Mouse (Mus musculus): ENCODE results near the gene Cys1. TPM values are rescaled to one million over a fixed set of nuclear protein-coding genes. Genes with fewer than 3 reads are reported as not detected.

Cys1 gene
- polyA plus RNA-seq, 1 experiment from 2014 or later = 0.40 TPM

GRCm38 (mm10) chr12:24686696-24687346 is 5.2 kb upstream of the Cys1 start:
- DNase-seq (ENCODE audit: extremely low spot score, low spot score) = no peak
- no peak overlapping the region for H3K27ac ChIP-seq
- H3K9me3 ChIP-seq = no peaks in the 10 kb centered on the region
- no peak overlapping the region for H3K4me3 ChIP-seq
- WGBS = 76% methylated on average over 11 of the region's 11 CpGs
- H3K36me3 ChIP-seq (replicated peaks) = no peaks in the 10 kb centered on the region
- H3K27me3 ChIP-seq (ENCODE audit: poor library complexity, severe bottlenecking) = peaks cover 43% of the 10 kb centered on the region
- H3K4me1 ChIP-seq = peaks cover 4% of the 10 kb centered on the region

DNA sequence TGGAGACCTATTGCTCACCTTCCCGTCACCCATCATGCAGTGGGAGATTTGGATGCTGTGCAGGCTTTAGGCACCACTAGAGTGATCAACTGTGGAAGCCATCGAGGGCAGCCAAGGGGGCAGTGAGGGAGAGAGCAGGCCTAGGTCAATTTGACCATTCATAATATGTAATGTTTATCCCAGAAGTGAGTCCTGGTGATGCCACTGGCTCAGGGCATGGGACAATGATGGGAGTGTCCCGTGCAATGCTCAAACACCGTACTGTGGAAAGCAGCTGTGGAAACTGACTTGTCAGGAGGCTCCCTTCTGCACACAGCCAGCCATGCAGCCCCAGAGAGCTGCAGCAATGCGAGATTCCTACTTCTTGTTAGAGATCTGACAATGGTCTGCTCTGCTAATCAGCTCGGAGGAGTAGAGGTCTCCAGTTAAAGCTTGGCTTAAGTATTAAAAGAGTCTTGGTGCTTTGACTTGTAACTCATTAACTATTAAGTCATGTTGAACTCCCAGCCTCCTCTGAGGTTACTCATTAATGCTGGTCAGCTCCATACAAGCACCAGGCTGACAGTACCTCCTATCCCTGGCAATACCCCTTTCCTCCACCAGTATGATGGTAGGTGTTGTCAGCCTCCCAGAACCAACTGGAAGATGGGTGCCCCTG is 4.6 kb upstream of the Cys1 start:
- Histone ChIP-seq H3K27me3 (ENCODE audit: poor library complexity, severe bottlenecking) (peaks cover 50% of the 10 kb centered on the region), H3K9me3 (no peaks in the 10 kb centered on the region), H3K4me3 (no peak overlapping the region), H3K27ac (no peak overlapping the region), H3K36me3 (replicated peaks) (no peaks in the 10 kb centered on the region), H3K4me1 (peaks cover 10% of the 10 kb centered on the region)
- DNase-seq (ENCODE audit: extremely low spot score, low spot score) = no peak
- WGBS = 78% methylated on average over 6 of the region's 6 CpGs

- Histone ChIP-seq H3K27ac (no peak overlapping the region), H3K4me1 (peaks cover 22% of the 10 kb centered on the region), H3K4me3 (no peak overlapping the region), H3K9me3 (no peaks in the 10 kb centered on the region), H3K36me3 (replicated peaks) (no peaks in the 10 kb centered on the region), H3K27me3 (ENCODE audit: poor library complexity, severe bottlenecking) (peaks cover 77% of the 10 kb centered on the region)
- 71% methylated on average over 7 of the region's 7 CpGs for WGBS
- DNase-seq (ENCODE audit: extremely low spot score, low spot score) = no peak
Measured at GRCm38 (mm10) chr12:24683461-24683860, 1.8 kb upstream of the Cys1 start.

DNA sequence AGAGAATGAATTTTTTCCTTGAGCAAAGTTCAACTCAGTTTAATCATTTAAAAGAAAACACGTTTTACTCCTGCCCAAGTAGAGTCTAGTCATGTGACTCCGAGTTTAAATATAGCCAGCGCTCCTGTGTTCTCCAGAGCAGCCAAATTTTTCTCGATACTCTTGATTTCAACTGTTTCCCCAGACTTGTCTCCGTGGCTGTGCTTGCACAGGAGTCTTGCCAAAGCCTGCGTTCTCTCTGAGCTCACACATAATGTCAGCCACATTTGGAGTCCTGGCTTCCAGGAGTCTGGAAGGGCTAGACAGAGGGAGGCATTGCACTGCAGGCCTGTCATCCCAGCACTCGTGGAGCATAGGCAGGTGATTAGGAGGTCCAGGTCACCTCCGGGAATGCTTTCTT is 950 bp upstream of the Cys1 start:
- Histone ChIP-seq H3K4me1 (peaks cover 22% of the 10 kb centered on the region), H3K27ac (no peak overlapping the region), H3K4me3 (no peak overlapping the region), H3K9me3 (no peaks in the 10 kb centered on the region), H3K27me3 (ENCODE audit: poor library complexity, severe bottlenecking) (peaks cover 78% of the 10 kb centered on the region), H3K36me3 (replicated peaks) (no peaks in the 10 kb centered on the region)
- WGBS = 55% methylated on average over 8 of the region's 8 CpGs
- no peak for DNase-seq (ENCODE audit: extremely low spot score, low spot score)

- Histone ChIP-seq H3K36me3 (replicated peaks) (no peaks in the 10 kb centered on the region), H3K27ac (peak overlapping the region; percentile 80), H3K27me3 (ENCODE audit: poor library complexity, severe bottlenecking) (peaks cover 71% of the 10 kb centered on the region), H3K4me1 (peaks cover 22% of the 10 kb centered on the region), H3K9me3 (no peaks in the 10 kb centered on the region), H3K4me3 (peak overlapping the region; percentile 72)
- 2% methylated on average over 60 of the region's 61 CpGs for WGBS
- peak; percentile 49 for DNase-seq (ENCODE audit: extremely low spot score, low spot score)
Measured at GRCm38 (mm10) chr12:24680492-24681285, 924 bp downstream of the Cys1 start.

DNA sequence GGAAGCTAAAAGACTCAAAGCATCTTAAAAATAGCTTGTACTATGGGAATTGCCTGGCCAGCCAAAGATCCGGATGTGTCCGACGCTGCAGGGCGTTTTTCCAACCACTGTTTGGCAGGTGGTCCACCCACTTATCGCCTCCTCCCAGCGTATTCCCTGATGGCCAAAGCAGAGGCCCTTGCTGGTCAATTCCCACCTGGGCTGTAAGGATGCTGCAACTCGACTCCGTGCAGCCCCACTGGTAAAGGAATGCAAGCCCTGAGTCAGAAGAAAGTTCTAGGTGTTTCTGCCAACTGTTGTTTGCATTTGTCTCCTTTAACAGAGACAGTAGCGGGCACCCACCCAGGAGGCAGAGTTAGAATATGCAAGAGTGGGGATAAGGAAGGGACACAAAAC is 1.5 kb downstream of the Cys1 start:
- H3K4me3 ChIP-seq = peak overlapping the region; percentile 72
- H3K9me3 ChIP-seq = no peaks in the 10 kb centered on the region
- H3K36me3 ChIP-seq (replicated peaks) = no peaks in the 10 kb centered on the region
- H3K27me3 ChIP-seq (ENCODE audit: poor library complexity, severe bottlenecking) = peaks cover 67% of the 10 kb centered on the region
- H3K4me1 ChIP-seq = peaks cover 22% of the 10 kb centered on the region
- no peak for DNase-seq (ENCODE audit: extremely low spot score, low spot score)
- WGBS = 20% methylated on average over 9 of the region's 9 CpGs
- H3K27ac ChIP-seq = peak overlapping the region; percentile 80

DNA sequence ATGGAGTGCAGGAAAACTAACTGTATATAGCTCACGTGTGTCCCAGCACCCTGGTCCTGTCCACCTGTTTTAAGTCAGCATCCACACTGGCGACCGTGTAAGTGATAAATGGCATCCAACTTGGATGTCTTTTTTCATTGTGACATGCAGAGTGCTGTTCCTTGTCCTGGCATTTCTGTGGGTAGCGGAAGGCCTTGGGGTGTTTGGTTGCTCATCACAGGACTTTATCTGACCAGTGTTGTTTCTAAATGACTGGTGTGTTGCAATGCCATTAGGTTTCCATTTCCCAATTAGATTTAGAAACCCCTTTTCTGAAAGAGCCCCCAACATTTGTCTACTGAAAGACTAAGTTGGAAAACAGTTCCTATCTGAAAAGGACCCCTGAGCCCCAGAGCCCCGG is 19.5 kb downstream of the Cys1 start:
- 93% methylated on average over 5 of the region's 5 CpGs for WGBS
- peaks cover 4% of the 10 kb centered on the region; the same call in 1 of the 2 replicates for H3K4me1 ChIP-seq
- H3K36me3 ChIP-seq (replicated peaks) = peaks cover 52% of the 10 kb centered on the region
- H3K9me3 ChIP-seq = no peaks in the 10 kb centered on the region
- DNase-seq (ENCODE audit: extremely low spot score, low spot score) = no peak
- H3K27me3 ChIP-seq (ENCODE audit: poor library complexity, severe bottlenecking) = no peaks in the 10 kb centered on the region
- H3K27ac ChIP-seq = no peak overlapping the region
- H3K4me3 ChIP-seq = no peak overlapping the region

GRCm38 (mm10) chr12:24661100-24661499 is 20.5 kb downstream of the Cys1 start:
- 92% methylated on average over 4 of the region's 4 CpGs for WGBS
- peaks cover 62% of the 10 kb centered on the region for H3K36me3 ChIP-seq (replicated peaks)
- no peak overlapping the region for H3K4me3 ChIP-seq
- DNase-seq (ENCODE audit: extremely low spot score, low spot score) = no peak
- no peaks in the 10 kb centered on the region for H3K9me3 ChIP-seq
- no peaks in the 10 kb centered on the region for H3K27me3 ChIP-seq (ENCODE audit: poor library complexity, severe bottlenecking)
- H3K27ac ChIP-seq = no peak overlapping the region
- peaks cover 12% of the 10 kb centered on the region for H3K4me1 ChIP-seq

- Histone ChIP-seq H3K27ac (no peak overlapping the region), H3K9me3 (no peaks in the 10 kb centered on the region), H3K4me1 (peaks cover 12% of the 10 kb centered on the region), H3K36me3 (replicated peaks) (peaks cover 74% of the 10 kb centered on the region), H3K27me3 (ENCODE audit: poor library complexity, severe bottlenecking) (no peaks in the 10 kb centered on the region), H3K4me3 (no peak overlapping the region)
- DNase-seq (ENCODE audit: extremely low spot score, low spot score) = no peak
- WGBS = 93% methylated on average over 9 of the region's 9 CpGs
Measured at GRCm38 (mm10) chr12:24659923-24660322, 21.7 kb downstream of the Cys1 start.

GRCm38 (mm10) chr12:24658998-24659397 is 22.6 kb downstream of the Cys1 start:
- WGBS = 90% methylated on average over 4 of the region's 4 CpGs
- H3K9me3 ChIP-seq = no peaks in the 10 kb centered on the region
- peaks cover 12% of the 10 kb centered on the region for H3K4me1 ChIP-seq
- H3K4me3 ChIP-seq = no peak overlapping the region
- peaks cover 83% of the 10 kb centered on the region for H3K36me3 ChIP-seq (replicated peaks)
- DNase-seq (ENCODE audit: extremely low spot score, low spot score) = no peak
- H3K27ac ChIP-seq = no peak overlapping the region
- no peaks in the 10 kb centered on the region for H3K27me3 ChIP-seq (ENCODE audit: poor library complexity, severe bottlenecking)

GRCm38 (mm10) chr12:24656436-24656835 is 25.2 kb downstream of the Cys1 start:
- H3K36me3 ChIP-seq (replicated peaks) = peaks cover 79% of the 10 kb centered on the region
- H3K9me3 ChIP-seq = no peaks in the 10 kb centered on the region
- 88% methylated on average over 3 of the region's 3 CpGs for WGBS
- peaks cover 28% of the 10 kb centered on the region for H3K4me1 ChIP-seq
- H3K27ac ChIP-seq = no peak overlapping the region
- no peaks in the 10 kb centered on the region for H3K27me3 ChIP-seq (ENCODE audit: poor library complexity, severe bottlenecking)
- H3K4me3 ChIP-seq = no peak overlapping the region
- DNase-seq (ENCODE audit: extremely low spot score, low spot score) = no peak

- Histone ChIP-seq H3K36me3 (replicated peaks) (peaks cover 60% of the 10 kb centered on the region), H3K4me1 (peaks cover 42% of the 10 kb centered on the region), H3K27me3 (ENCODE audit: poor library complexity, severe bottlenecking) (peaks cover 13% of the 10 kb centered on the region), H3K4me3 (no peak overlapping the region), H3K27ac (no peak overlapping the region), H3K9me3 (no peaks in the 10 kb centered on the region)
- no peak for DNase-seq (ENCODE audit: extremely low spot score, low spot score)
- 88% methylated on average over 16 of the region's 16 CpGs for WGBS
Measured at GRCm38 (mm10) chr12:24654065-24654862, 27.3 kb downstream of the Cys1 start.
